Mouse (Mus musculus): ENCODE measurements around the gene Kctd3. TPM values are rescaled to one million over a fixed set of nuclear protein-coding genes. Genes with fewer than 3 reads are reported as not detected.
A peak's percentile ranks its signal among the peaks of the same experiment; 100 is the strongest.
"Not testable (repeated sequence)": the region's sequence is repeated elsewhere in the genome, so short reads cannot be mapped to it uniquely, and the experiment has no call there.

Gene Kctd3
- polyA plus RNA-seq, 1 experiment from 2014 or later, result 27.4 TPM

- not testable (repeated sequence) for H3K27ac ChIP-seq; H3K9me3 ChIP-seq; H3K27me3 ChIP-seq (ENCODE audit: poor library complexity, severe bottlenecking); H3K4me3 ChIP-seq; H3K4me1 ChIP-seq; DNase-seq (ENCODE audit: extremely low spot score, low spot score); H3K36me3 ChIP-seq (replicated peaks)
- 96% methylated on average over 2 of the region's 2 CpGs for WGBS
Observed at GRCm38 (mm10) chr1:189032817-189033216, 25.2 kb upstream of the Kctd3 start.

- Histone ChIP-seq H3K27me3 (ENCODE audit: poor library complexity, severe bottlenecking) (no peaks in the 10 kb centered on the region), H3K27ac (no peak overlapping the region), H3K4me3 (no peak overlapping the region), H3K4me1 (0 out of 2 replicates have a peak, but pooled peaks cover 3% of the 10 kb centered on the region), H3K36me3 (replicated peaks) (no peaks in the 10 kb centered on the region), H3K9me3 (no peaks in the 10 kb centered on the region)
- WGBS, result 84% methylated on average over 7 of the region's 7 CpGs
- no peak for DNase-seq (ENCODE audit: extremely low spot score, low spot score)
Observed at GRCm38 (mm10) chr1:189030975-189031374, 23.3 kb upstream of the Kctd3 start.

- Histone ChIP-seq H3K36me3 (replicated peaks) (no peaks in the 10 kb centered on the region), H3K4me3 (no peak overlapping the region), H3K9me3 (no peaks in the 10 kb centered on the region), H3K27ac (no peak overlapping the region), H3K4me1 (no peaks in the 10 kb centered on the region), H3K27me3 (ENCODE audit: poor library complexity, severe bottlenecking) (no peaks in the 10 kb centered on the region)
- 53% methylated on average over 1 of the region's 1 CpGs for WGBS
- DNase-seq (ENCODE audit: extremely low spot score, low spot score), result no peak
Observed at GRCm38 (mm10) chr1:189028267-189028666, 20.6 kb upstream of the Kctd3 start.

- no peaks in the 10 kb centered on the region for H3K27me3 ChIP-seq (ENCODE audit: poor library complexity, severe bottlenecking)
- H3K4me1 ChIP-seq, result no peaks in the 10 kb centered on the region
- WGBS, result 73% methylated on average over 8 of the region's 8 CpGs
- DNase-seq (ENCODE audit: extremely low spot score, low spot score), result no peak
- no peak overlapping the region for H3K4me3 ChIP-seq
- H3K9me3 ChIP-seq, result no peaks in the 10 kb centered on the region
- H3K36me3 ChIP-seq (replicated peaks), result no peaks in the 10 kb centered on the region
- no peak overlapping the region for H3K27ac ChIP-seq
Observed at GRCm38 (mm10) chr1:189026885-189027284, 19.2 kb upstream of the Kctd3 start.

GRCm38 (mm10) chr1:189023701-189024080 lies 16.1 kb upstream of the Kctd3 start:
- no peak for DNase-seq (ENCODE audit: extremely low spot score, low spot score)
- H3K9me3 ChIP-seq, result no peaks in the 10 kb centered on the region
- 100% methylated on average over 1 of the region's 1 CpGs for WGBS
- no peaks in the 10 kb centered on the region for H3K4me1 ChIP-seq
- H3K27me3 ChIP-seq (ENCODE audit: poor library complexity, severe bottlenecking), result no peaks in the 10 kb centered on the region
- H3K27ac ChIP-seq, result no peak overlapping the region
- H3K36me3 ChIP-seq (replicated peaks), result no peaks in the 10 kb centered on the region
- H3K4me3 ChIP-seq, result no peak overlapping the region

GRCm38 (mm10) chr1:189022925-189023700 lies 15.5 kb upstream of the Kctd3 start:
- no peak for DNase-seq (ENCODE audit: extremely low spot score, low spot score)
- WGBS, result 59% methylated on average over 7 of the region's 7 CpGs
- Histone ChIP-seq H3K4me3 (no peak overlapping the region), H3K9me3 (no peaks in the 10 kb centered on the region), H3K36me3 (replicated peaks) (no peaks in the 10 kb centered on the region), H3K27ac (no peak overlapping the region), H3K4me1 (no peaks in the 10 kb centered on the region), H3K27me3 (ENCODE audit: poor library complexity, severe bottlenecking) (no peaks in the 10 kb centered on the region)

GRCm38 (mm10) chr1:189015372-189015771 lies 7.7 kb upstream of the Kctd3 start:
- Histone ChIP-seq H3K27ac (no peak overlapping the region), H3K9me3 (no peaks in the 10 kb centered on the region), H3K4me3 (no peak overlapping the region), H3K4me1 (peaks cover 38% of the 10 kb centered on the region), H3K27me3 (ENCODE audit: poor library complexity, severe bottlenecking) (peaks cover 28% of the 10 kb centered on the region), H3K36me3 (replicated peaks) (no peaks in the 10 kb centered on the region)
- DNase-seq (ENCODE audit: extremely low spot score, low spot score), result no peak
- WGBS, result 74% methylated on average over 2 of the region's 2 CpGs

- 6% methylated on average over 4 of the region's 4 CpGs for WGBS
- peaks cover 28% of the 10 kb centered on the region for H3K27me3 ChIP-seq (ENCODE audit: poor library complexity, severe bottlenecking)
- peak overlapping the region; percentile 18; the same call in 1 of the 2 replicates for H3K4me3 ChIP-seq
- no peaks in the 10 kb centered on the region for H3K9me3 ChIP-seq
- DNase-seq (ENCODE audit: extremely low spot score, low spot score), result no peak
- no peaks in the 10 kb centered on the region for H3K36me3 ChIP-seq (replicated peaks)
- H3K4me1 ChIP-seq, result peaks cover 38% of the 10 kb centered on the region
- peak overlapping the region; percentile 40; the same call in 1 of the 2 replicates for H3K27ac ChIP-seq
Observed at GRCm38 (mm10) chr1:189013587-189013921, 5.9 kb upstream of the Kctd3 start.

- Histone ChIP-seq H3K27me3 (ENCODE audit: poor library complexity, severe bottlenecking) (peaks cover 28% of the 10 kb centered on the region), H3K9me3 (no peaks in the 10 kb centered on the region), H3K36me3 (replicated peaks) (no peaks in the 10 kb centered on the region), H3K4me1 (peaks cover 38% of the 10 kb centered on the region), H3K4me3 (peak overlapping the region; percentile 18; the same call in 1 of the 2 replicates), H3K27ac (peak overlapping the region; percentile 40; the same call in 1 of the 2 replicates)
- WGBS, result 5% methylated on average over 16 of the region's 16 CpGs
- no peak for DNase-seq (ENCODE audit: extremely low spot score, low spot score)
Observed at GRCm38 (mm10) chr1:189012846-189013586, 5.4 kb upstream of the Kctd3 start.

- no peaks in the 10 kb centered on the region for H3K9me3 ChIP-seq
- H3K4me1 ChIP-seq, result peaks cover 51% of the 10 kb centered on the region
- peaks cover 2% of the 10 kb centered on the region for H3K36me3 ChIP-seq (replicated peaks)
- H3K4me3 ChIP-seq, result no peak overlapping the region
- H3K27me3 ChIP-seq (ENCODE audit: poor library complexity, severe bottlenecking), result peaks cover 28% of the 10 kb centered on the region
- no peak overlapping the region for H3K27ac ChIP-seq
- DNase-seq (ENCODE audit: extremely low spot score, low spot score), result no peak
- 90% methylated on average over 4 of the region's 4 CpGs for whole genome bisulfite sequencing
Observed at GRCm38 (mm10) chr1:189010671-189011070, 3.0 kb upstream of the Kctd3 start.

GRCm38 (mm10) chr1:189007980-189008324 lies 311 bp upstream of the Kctd3 start:
- H3K27ac ChIP-seq, result peak overlapping the region; percentile 97; the same call in 1 of the 2 replicates

GRCm38 (mm10) chr1:189006826-189007225 lies 815 bp downstream of the Kctd3 start:
- peak overlapping the region; percentile 97 for H3K27ac ChIP-seq
- no peaks in the 10 kb centered on the region for H3K27me3 ChIP-seq (ENCODE audit: poor library complexity, severe bottlenecking)
- H3K36me3 ChIP-seq (replicated peaks), result peaks cover 23% of the 10 kb centered on the region
- peaks cover 30% of the 10 kb centered on the region for H3K4me1 ChIP-seq
- peak overlapping the region; percentile 99 for H3K4me3 ChIP-seq
- H3K9me3 ChIP-seq, result no peaks in the 10 kb centered on the region
- WGBS, result 8% methylated on average over 7 of the region's 7 CpGs
- DNase-seq (ENCODE audit: extremely low spot score, low spot score), result no peak

More at GRCm38 (mm10) chr1:189007980-189008324, 311 bp upstream of the Kctd3 start:
- Histone ChIP-seq H3K9me3 (no peaks in the 10 kb centered on the region), H3K4me3 (peak overlapping the region; percentile 99), H3K4me1 (peaks cover 37% of the 10 kb centered on the region), H3K27me3 (ENCODE audit: poor library complexity, severe bottlenecking) (peaks cover 8% of the 10 kb centered on the region; the same call in 1 of the 2 replicates), H3K36me3 (replicated peaks) (peaks cover 18% of the 10 kb centered on the region)
- WGBS, result 46% methylated on average over 7 of the region's 7 CpGs
- no peak for DNase-seq (ENCODE audit: extremely low spot score, low spot score)

GRCm38 (mm10) chr1:189006267-189006666 lies 1.4 kb downstream of the Kctd3 start:
- WGBS, result 75% methylated on average over 5 of the region's 5 CpGs
- no peak overlapping the region for H3K27ac ChIP-seq
- peaks cover 24% of the 10 kb centered on the region for H3K36me3 ChIP-seq (replicated peaks)
- peaks cover 30% of the 10 kb centered on the region for H3K4me1 ChIP-seq
- no peaks in the 10 kb centered on the region for H3K9me3 ChIP-seq
- peak overlapping the region; percentile 99 for H3K4me3 ChIP-seq
- no peak for DNase-seq (ENCODE audit: extremely low spot score, low spot score)
- no peaks in the 10 kb centered on the region for H3K27me3 ChIP-seq (ENCODE audit: poor library complexity, severe bottlenecking)

Measured in forebrain, embryonic 10.5 days (tissue).